Mouse (Mus musculus) thymus, postnatal 14 days (tissue): ENCODE measurements around the gene Rnase9.
A peak's percentile ranks its signal among the peaks of the same experiment; 100 is the strongest.
"Not testable (repeated sequence)": the region's sequence is repeated elsewhere in the genome, so short reads cannot be mapped to it uniquely, and the experiment has no call there.

Experiments
- DNase-seq: peaks from one replicate; pipeline ENCODE4 v3.0.0; 2021

Gene Rnase9

DNA sequence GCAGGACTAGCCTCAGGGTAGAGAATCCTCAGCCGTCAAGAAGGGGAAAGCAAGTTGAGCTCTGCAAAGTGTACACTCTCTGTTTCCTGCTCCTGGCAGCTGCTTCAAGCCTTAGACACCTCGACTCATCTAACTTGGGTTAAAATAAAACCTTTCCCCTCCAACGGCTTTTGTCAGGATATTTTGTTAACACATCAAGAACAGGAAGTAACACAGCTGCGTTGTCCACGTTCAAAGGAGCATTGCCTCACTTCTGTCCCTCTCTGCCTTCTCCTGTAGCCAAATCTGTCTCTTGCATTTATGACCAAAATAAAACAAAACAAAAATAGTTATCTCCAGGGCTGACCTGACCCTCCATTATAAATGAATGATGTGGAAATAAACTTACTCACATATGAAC, 6.2 kb upstream of the Rnase9 start:
- no peak for DNase-seq

DNA sequence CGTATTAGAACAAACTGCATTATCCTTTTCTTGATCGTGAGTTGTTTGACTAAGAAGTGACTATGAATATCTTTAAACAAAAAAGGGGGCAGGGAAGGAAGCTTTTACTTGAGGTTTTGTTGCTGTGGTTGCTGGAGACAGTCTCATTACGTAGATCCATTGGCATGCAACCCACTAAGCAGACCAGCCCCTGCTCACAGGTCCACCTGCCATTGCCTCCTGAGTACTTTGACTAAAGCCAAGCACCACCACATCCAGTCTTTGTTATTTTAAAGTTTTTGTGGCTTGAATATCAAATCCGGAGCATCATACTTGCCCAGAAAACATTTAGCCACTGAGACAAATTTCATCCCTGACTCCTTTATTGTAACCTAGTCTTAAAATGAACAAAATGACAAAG, 5.5 kb downstream of the Rnase9 start:
- no peak for DNase-seq

DNA sequence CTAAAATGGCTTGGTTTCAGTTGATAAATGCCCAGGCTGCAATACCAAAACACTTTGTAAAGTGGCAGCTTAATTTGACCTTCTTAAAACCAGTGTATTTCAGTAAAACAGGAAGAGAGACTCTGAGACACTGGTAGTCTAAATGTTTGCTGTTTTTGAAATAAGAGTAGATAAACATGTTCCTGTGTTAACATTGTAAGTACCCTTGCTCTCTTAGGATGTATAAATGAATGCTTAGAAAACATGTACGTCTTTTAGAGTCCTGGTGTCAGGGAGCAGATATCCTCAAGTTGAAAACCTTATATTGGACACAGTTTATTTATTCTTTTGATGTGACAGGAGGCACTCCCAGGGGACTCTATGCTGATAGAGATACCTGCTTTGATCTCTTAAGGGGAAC, 6.5 kb downstream of the Rnase9 start:
- DNase-seq: no peak

- no peak for DNase-seq
Observed at GRCm38 (mm10) chr14:51027387-51028155, 14.1 kb downstream of the Rnase9 start.

DNA sequence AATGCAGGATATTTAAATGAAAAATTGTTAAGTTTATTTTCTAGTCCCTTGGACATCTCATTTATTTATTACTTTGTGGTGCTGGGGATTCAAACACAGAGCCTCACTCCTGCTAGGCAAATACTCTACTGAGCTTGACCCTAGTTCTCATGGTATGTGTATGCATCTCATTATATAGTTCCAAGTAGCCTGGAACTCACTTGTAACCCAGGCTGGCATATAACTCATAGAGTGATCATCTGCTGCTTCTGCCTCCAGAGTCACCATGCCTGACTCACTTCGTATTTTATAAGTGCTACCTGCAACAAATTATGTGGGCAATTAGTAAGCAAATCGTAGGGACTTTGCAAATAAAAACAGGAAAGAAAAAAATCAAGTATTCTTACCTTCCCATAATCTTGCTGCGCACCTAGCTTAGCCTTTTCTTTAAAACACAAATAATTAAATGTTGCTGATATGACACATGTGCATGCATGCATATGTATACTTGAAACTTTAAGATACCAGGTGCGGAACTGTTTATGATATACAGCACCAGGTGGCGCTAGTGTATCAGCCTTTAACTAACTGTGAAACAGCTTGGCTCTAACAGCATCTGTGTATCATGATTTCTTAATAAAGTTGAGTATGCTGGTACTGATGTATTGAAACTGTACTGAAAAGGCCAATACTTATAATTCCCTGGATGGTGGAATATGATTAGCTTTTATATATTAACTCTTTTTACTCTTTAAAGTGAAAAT, 15.1 kb downstream of the Rnase9 start:
- peak; percentile 69 for DNase-seq

- DNase-seq: no peak
Observed at GRCm38 (mm10) chr14:51024820-51025219, 16.8 kb downstream of the Rnase9 start.

GRCm38 (mm10) chr14:51023457-51023856, 18.2 kb downstream of the Rnase9 start:
- no peak for DNase-seq

- no peak for DNase-seq
Observed at GRCm38 (mm10) chr14:51017256-51017655, 24.4 kb downstream of the Rnase9 start.

DNA sequence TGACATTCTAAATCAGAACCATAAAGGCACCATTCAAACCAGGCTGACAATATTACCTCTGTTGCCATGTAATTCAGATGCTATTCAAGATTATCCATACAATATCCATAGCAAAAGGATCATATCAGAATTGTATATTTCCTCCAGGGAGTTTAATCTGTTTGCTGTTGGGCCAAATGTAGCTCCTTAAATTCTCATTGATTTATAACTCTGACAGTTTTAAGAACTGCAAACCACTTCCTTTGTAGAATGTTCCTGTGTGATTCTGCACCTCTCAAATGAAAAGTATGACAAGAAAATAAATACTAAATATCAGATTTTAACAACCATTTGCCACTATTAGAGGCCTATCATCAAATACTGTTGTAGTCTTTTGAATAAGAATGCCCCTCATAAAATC, 25.9 kb downstream of the Rnase9 start:
- DNase-seq: no peak

DNA sequence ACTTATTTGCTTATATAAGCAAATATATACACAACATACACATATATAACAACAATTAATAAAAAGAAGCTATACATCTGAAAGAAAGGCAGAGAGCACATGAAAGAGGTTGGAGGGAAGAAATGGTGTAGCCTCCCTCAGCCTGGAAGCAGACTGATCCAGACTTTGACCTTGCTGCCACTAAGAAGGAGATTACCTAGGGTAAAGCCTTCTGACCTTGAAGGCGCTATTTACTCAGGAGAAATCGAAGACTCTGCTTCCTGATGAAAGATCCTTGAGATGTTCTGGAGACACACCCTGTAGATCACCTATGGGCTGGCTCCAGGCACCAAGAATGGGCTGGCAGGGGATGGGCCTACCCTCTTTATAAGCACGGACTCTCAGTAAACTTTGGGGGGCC, 26.9 kb downstream of the Rnase9 start:
- not testable (repeated sequence) for DNase-seq

DNA sequence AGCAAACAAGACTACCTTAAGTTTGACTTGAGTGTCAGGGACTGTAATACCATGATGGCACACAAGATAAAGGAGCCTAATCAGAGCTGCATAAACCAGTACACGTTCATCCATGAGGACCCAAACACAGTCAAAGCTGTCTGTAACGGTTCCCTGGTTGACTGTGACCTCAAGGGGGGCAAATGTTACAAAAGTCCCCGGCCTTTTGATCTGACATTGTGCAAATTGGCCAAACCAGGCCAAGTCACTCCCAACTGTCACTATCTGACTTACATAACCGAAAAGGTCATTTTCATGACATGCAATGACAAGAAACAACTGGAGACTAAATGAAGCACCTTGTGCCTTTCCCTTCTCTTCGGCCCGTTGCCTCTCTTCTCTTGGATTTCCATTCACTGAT, 32.1 kb downstream of the Rnase9 start:
- no peak for DNase-seq

DNA sequence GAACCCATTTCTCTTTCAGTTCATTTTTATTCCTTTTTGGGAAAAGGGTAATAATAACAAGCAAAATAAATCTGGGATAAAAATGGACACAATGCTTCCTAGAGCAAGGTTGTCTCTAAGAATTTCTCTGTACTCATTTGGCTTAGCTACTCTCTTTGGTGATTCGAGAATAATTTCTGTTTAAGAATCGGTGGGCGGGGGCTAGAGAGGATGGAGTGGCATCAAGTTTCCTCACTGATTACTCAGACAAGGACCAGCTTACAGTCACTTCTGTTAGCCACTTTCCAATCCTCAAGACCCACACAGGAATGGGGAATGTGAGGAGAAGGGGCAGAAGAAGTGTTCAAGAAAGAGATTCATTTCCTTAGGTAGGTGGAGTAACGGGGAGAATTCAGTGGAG, 32.9 kb downstream of the Rnase9 start:
- DNase-seq: no peak

GRCm38 (mm10) chr14:51007914-51008713, 33.6 kb downstream of the Rnase9 start:
- no peak for DNase-seq

- no peak for DNase-seq
Observed at GRCm38 (mm10) chr14:51007152-51007801, 34.4 kb downstream of the Rnase9 start, which contains the start of gene Rnase10. Rnase10 (plus strand) TSS chr14:51007751.

DNA sequence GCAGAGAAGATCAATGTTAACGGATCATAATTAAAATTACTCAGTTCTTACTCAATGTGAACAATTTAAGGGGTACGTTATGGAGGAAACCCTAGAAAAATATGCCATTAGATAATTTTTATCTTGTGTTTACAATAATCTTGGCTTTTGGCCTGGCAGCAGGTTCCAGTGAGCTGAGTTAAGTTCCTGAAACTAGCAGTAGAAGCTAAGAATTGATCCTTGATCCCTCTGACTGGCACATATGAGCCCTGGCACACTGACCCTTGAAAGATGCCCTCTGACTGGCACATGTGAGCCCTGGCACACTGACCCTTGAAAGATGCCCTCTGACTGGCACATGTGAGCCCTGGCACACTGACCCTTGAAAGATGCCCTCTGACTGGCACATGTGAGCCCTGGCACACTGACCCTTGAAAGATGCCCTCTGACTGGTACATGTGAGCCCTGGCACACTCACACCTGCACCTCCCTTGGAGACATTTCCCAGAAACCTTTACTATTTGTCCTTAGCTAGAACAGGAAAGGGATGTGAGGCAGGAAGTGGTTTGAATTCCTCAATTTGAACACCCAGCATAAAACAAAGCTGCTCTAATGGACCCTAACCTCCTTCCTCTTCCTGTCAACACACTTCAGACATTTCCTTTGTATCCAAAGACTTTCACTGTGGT, 43.5 kb downstream of the Rnase9 start:
- DNase-seq: no peak

GRCm38 (mm10) chr14:50997088-50997487, 44.6 kb downstream of the Rnase9 start:
- no peak for DNase-seq

DNA sequence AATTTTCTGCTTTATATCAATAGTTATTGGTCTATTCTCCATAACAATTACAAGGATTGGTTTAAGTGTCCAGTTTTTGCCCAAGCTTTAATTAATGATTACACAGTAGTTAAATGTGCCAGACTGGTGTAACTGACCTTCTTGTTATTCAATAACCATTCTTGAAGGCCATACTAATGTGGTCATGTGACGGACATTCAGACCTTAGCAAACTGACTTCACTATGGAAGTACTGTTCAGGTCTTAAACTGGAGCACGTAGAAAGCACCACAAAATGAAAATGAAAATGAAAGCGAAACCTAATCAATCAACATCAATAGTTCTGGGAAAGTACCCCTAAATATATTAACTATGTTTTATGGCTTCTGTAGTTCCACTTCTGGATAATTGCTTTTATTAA, 50.6 kb downstream of the Rnase9 start:
- DNase-seq: no peak
